Mouse (Mus musculus) gastrocnemius, postnatal 4 days (tissue): ENCODE results near the gene Fam174a. TPM values are rescaled to one million over a fixed set of nuclear protein-coding genes. Genes with fewer than 3 reads are reported as not detected.

ENCODE experiments used
- DNase-seq, 2 experiments: peaks; one replicate each; pipeline ENCODE4 v3.0.0; 2021 to 2022; ENCODE audit warnings: low spot score in 2 of 2, mixed read lengths in 2 of 2
- long read RNA-seq, 2 experiments: library from polyadenylated mRNA; stranded (forward); transcript quantifications; one replicate each; pipeline ENCODE4 v2.0.0; 2021
- total RNA-seq, 2 experiments: library from RNA; stranded (reverse); gene quantifications; 2 replicates each; pipeline ENCODE4 v1.2.3; 2021

Fam174a gene
- total RNA-seq, result 10 to 100 TPM; 16.6 to 18.2 TPM
- long read RNA-seq, experiment 1, transcript Fam174a-201 (3 exons, 2,112 nt), result major isoform, 34 of 34 reads
- long read RNA-seq, experiment 1, partial matches to known transcripts, result 0 of 34 reads
- long read RNA-seq, experiment 1, other reads (novel, unspliced or antisense), result 0 of 34 reads
- long read RNA-seq, experiment 2, transcript Fam174a-201 (3 exons, 2,112 nt), result major isoform, 31 of 33 reads
- long read RNA-seq, experiment 2, partial matches to known transcripts, result 1 of 33 reads
- long read RNA-seq, experiment 2, other reads (novel, unspliced or antisense), result 1 of 33 reads

- DNase-seq, result peak; percentile 84 to 93
Measured at GRCm38 (mm10) chr1:95313393-95314228, at the start of gene Fam174a. TSS of gene Fam174a (plus strand) at chr1:95313623.

GRCm38 (mm10) chr1:95263843-95264242 lies 49.6 kb upstream of the Fam174a start:
- DNase-seq, result no peak

- DNase-seq, result peak in 1 of 2 experiments; percentile 31
Measured at GRCm38 (mm10) chr1:95267950-95268724, 45.3 kb upstream of the Fam174a start.

- no peak for DNase-seq
Measured at GRCm38 (mm10) chr1:95273321-95273720, 40.1 kb upstream of the Fam174a start.

GRCm38 (mm10) chr1:95308324-95308723 lies 5.1 kb upstream of the Fam174a start:
- DNase-seq, result no peak

- no peak for DNase-seq
Measured at GRCm38 (mm10) chr1:95314229-95314555, 769 bp downstream of the Fam174a start.

- DNase-seq, result no peak
Measured at GRCm38 (mm10) chr1:95315981-95316380, 2.6 kb downstream of the Fam174a start.

GRCm38 (mm10) chr1:95322219-95322618 lies 8.8 kb downstream of the Fam174a start:
- DNase-seq, result no peak

GRCm38 (mm10) chr1:95323004-95323403 lies 9.6 kb downstream of the Fam174a start:
- no peak for DNase-seq

- no peak for DNase-seq
Measured at GRCm38 (mm10) chr1:95326856-95327255, 13.4 kb downstream of the Fam174a start.

GRCm38 (mm10) chr1:95339618-95340017 lies 26.2 kb downstream of the Fam174a start:
- no peak for DNase-seq

- DNase-seq, result no peak
Measured at GRCm38 (mm10) chr1:95342242-95342641, 28.8 kb downstream of the Fam174a start.

GRCm38 (mm10) chr1:95343585-95344485 lies 30.4 kb downstream of the Fam174a start:
- no peak for DNase-seq

GRCm38 (mm10) chr1:95354146-95354545 lies 40.7 kb downstream of the Fam174a start:
- no peak for DNase-seq

GRCm38 (mm10) chr1:95356904-95357303 lies 43.5 kb downstream of the Fam174a start:
- no peak for DNase-seq

GRCm38 (mm10) chr1:95363692-95364091 lies 50.3 kb downstream of the Fam174a start:
- no peak for DNase-seq

GRCm38 (mm10) chr1:95366616-95367373 lies 53.4 kb downstream of the Fam174a start:
- DNase-seq, result no peak

- no peak for DNase-seq
Measured at GRCm38 (mm10) chr1:95367748-95368147, 54.3 kb downstream of the Fam174a start.

- DNase-seq, result no peak
Measured at GRCm38 (mm10) chr1:95375443-95375842, 62.0 kb downstream of the Fam174a start.

GRCm38 (mm10) chr1:95381028-95381427 lies 67.6 kb downstream of the Fam174a start:
- no peak for DNase-seq
